Mouse (Mus musculus) stomach, postnatal 0 days (tissue): ENCODE measurements at regions not wholly inside any gene's neighbourhood (a gene's known extent, or its start where the extent isn't known, plus 50 kb on each side); places are given as distances from the start of the nearest gene placed in this dataset.

Experiments
- ATAC-seq: fragments of 200-750 bp; cut with Nextera tagmentation; 2 replicates; pipeline ENCODE4 v1.8.0; 2017; ENCODE audit not compliant: low FRiP score, low TSS enrichment
- DNase-seq: peaks from one replicate; pipeline ENCODE4 v3.0.0-alpha.2; 2016; ENCODE audit warnings: low spot score
- H3K27ac ChIP-seq: fragments of 300-500 bp; sonication (generic); replicated peaks from 2 replicates; pipeline ENCODE4 v1.5.1; 2014; ENCODE audit warnings: mild to moderate bottlenecking, control low read depth
- H3K27me3 ChIP-seq: fragments of 300-500 bp; sonication (generic); 2 replicates; pipeline ENCODE4 v1.6.1; 2014; ENCODE audit warnings: low read length; ENCODE audit not compliant: control insufficient read depth, insufficient read depth
- H3K36me3 ChIP-seq: fragments of 300-500 bp; sonication (generic); 2 replicates; pipeline ENCODE4 v1.6.1; 2014; ENCODE audit warnings: low read length, mixed read lengths; ENCODE audit not compliant: control insufficient read depth, insufficient read depth
- H3K4me1 ChIP-seq: fragments of 300-500 bp; sonication (generic); replicated peaks from 2 replicates; pipeline ENCODE4 v1.6.1; 2014; ENCODE audit warnings: antibody characterized with exemption; ENCODE audit not compliant: control insufficient read depth, insufficient read depth
- H3K4me2 ChIP-seq: fragments of 300-500 bp; sonication (generic); replicated peaks from 2 replicates; pipeline ENCODE4 v1.6.1; 2014; ENCODE audit warnings: low read depth, mild to moderate bottlenecking, control low read depth, moderate library complexity
- H3K4me3 ChIP-seq: fragments of 300-500 bp; sonication (generic); 2 replicates; pipeline ENCODE4 v1.5.1; 2014; ENCODE audit warnings: low read depth, low read length, control low read depth
- H3K9ac ChIP-seq: fragments of 300-500 bp; sonication (generic); 2 replicates; pipeline ENCODE4 v1.6.1; 2014; ENCODE audit warnings: mild to moderate bottlenecking, low read length, control low read depth, mixed read lengths
- H3K9me3 ChIP-seq: fragments of 300-500 bp; sonication (generic); 2 replicates; pipeline ENCODE4 v1.6.1; 2016; ENCODE audit warnings: low read length; ENCODE audit not compliant: control insufficient read depth
- CTCF ChIP-seq: IDR thresholded peaks from 2 replicates; pipeline ENCODE4 v1.5.1; 2016; ENCODE audit warnings: antibody characterized with exemption, low read depth, mild to moderate bottlenecking, moderate library complexity
- EP300 ChIP-seq: optimal IDR thresholded peaks from 2 replicates; pipeline ENCODE3; 2016; ENCODE audit warnings: antibody characterized with exemption
- WGBS: fragments of 180-500 bp; shearing (Covaris S2); extraction: QIAGEN DNeasy Blood & Tissue Kit; methylation state at CpG from one replicate; pipeline ENCODE4 v1.1.7; 2014; 5-methylcytosine and 5-hydroxymethylcytosine counted together

GRCm38 (mm10) chr14:24827381-24828031 lies 340.6 kb downstream of the Rps24 start:
- no peaks in the 10 kb centered on the region for H3K9me3 ChIP-seq
- H3K27ac ChIP-seq, result no peak overlapping the region
- no peak overlapping the region for H3K4me2 ChIP-seq
- TF ChIP-seq CTCF (no peak), EP300 (no peak)
- ATAC-seq (no peak), DNase-seq (no peak)
- 27% methylated on average over 8 of the region's 8 CpGs for WGBS
- H3K27me3 ChIP-seq, result no peaks in the 10 kb centered on the region
- no peak overlapping the region for H3K9ac ChIP-seq
- peaks cover 4% of the 10 kb centered on the region; the same call in 1 of the 2 replicates for H3K4me1 ChIP-seq
- H3K36me3 ChIP-seq, result no peaks in the 10 kb centered on the region
- no peak overlapping the region for H3K4me3 ChIP-seq

- peak; percentile 27 for ATAC-seq
- 30% methylated on average over 6 of the region's 6 CpGs for WGBS
- Histone ChIP-seq H3K27me3 (no peaks in the 10 kb centered on the region), H3K4me1 (peaks cover 4% of the 10 kb centered on the region; the same call in 1 of the 2 replicates), H3K27ac (no peak overlapping the region), H3K4me3 (no peak overlapping the region), H3K4me2 (no peak overlapping the region), H3K9me3 (no peaks in the 10 kb centered on the region), H3K9ac (no peak overlapping the region), H3K36me3 (no peaks in the 10 kb centered on the region)
- TF ChIP-seq EP300 (no peak), CTCF (no peak)
- DNase-seq, result no peak
These were observed 342.1 kb downstream of the Rps24 start for GRCm38 (mm10) chr14:24829001-24829400.

- no peaks in the 10 kb centered on the region for H3K4me1 ChIP-seq
- H3K9me3 ChIP-seq, result no peaks in the 10 kb centered on the region
- H3K36me3 ChIP-seq, result no peaks in the 10 kb centered on the region
- H3K27me3 ChIP-seq, result no peaks in the 10 kb centered on the region
- 30% methylated on average over 2 of the region's 2 CpGs for WGBS
- ATAC-seq (no peak), DNase-seq (no peak)
- H3K4me3 ChIP-seq, result no peak overlapping the region
- H3K9ac ChIP-seq, result no peak overlapping the region
- no peak overlapping the region for H3K27ac ChIP-seq
- no peak for TF ChIP-seq CTCF
- no peak for TF ChIP-seq EP300
- H3K4me2 ChIP-seq, result no peak overlapping the region
These were observed 346.3 kb downstream of the Rps24 start for GRCm38 (mm10) chr14:24833211-24833610.

- Histone ChIP-seq H3K27me3 (no peaks in the 10 kb centered on the region), H3K36me3 (no peaks in the 10 kb centered on the region), H3K9ac (no peak overlapping the region), H3K27ac (no peak overlapping the region), H3K9me3 (no peaks in the 10 kb centered on the region), H3K4me3 (no peak overlapping the region), H3K4me2 (no peak overlapping the region), H3K4me1 (no peaks in the 10 kb centered on the region)
- ATAC-seq (no peak), DNase-seq (no peak)
- 73% methylated on average over 4 of the region's 4 CpGs for WGBS
- TF ChIP-seq EP300, result no peak
- TF ChIP-seq CTCF, result no peak
These were observed 351.3 kb downstream of the Rps24 start for GRCm38 (mm10) chr14:24838219-24838618.

- Histone ChIP-seq H3K9me3 (no peaks in the 10 kb centered on the region), H3K4me2 (no peak overlapping the region), H3K9ac (no peak overlapping the region), H3K36me3 (no peaks in the 10 kb centered on the region), H3K27me3 (no peaks in the 10 kb centered on the region), H3K4me1 (no peaks in the 10 kb centered on the region), H3K27ac (no peak overlapping the region), H3K4me3 (no peak overlapping the region)
- DNase-seq, result no peak
- ATAC-seq, result no peak
- 72% methylated on average over 4 of the region's 4 CpGs for WGBS
- TF ChIP-seq EP300 (no peak), CTCF (no peak)
These were observed 352.1 kb downstream of the Rps24 start for GRCm38 (mm10) chr14:24839056-24839455.

GRCm38 (mm10) chr14:24841715-24842496 lies 355.0 kb downstream of the Rps24 start:
- Histone ChIP-seq H3K27me3 (no peaks in the 10 kb centered on the region), H3K36me3 (no peaks in the 10 kb centered on the region), H3K4me2 (no peak overlapping the region), H3K4me3 (no peak overlapping the region), H3K9ac (no peak overlapping the region), H3K4me1 (no peaks in the 10 kb centered on the region), H3K9me3 (no peaks in the 10 kb centered on the region), H3K27ac (no peak overlapping the region)
- ATAC-seq (no peak), DNase-seq (no peak)
- TF ChIP-seq EP300 (no peak), CTCF (no peak)
- WGBS, result 67% methylated on average over 17 of the region's 17 CpGs
